Comparison of ENCODE assay signal across 27 mouse cellular contexts in the genomic region with DNA sequence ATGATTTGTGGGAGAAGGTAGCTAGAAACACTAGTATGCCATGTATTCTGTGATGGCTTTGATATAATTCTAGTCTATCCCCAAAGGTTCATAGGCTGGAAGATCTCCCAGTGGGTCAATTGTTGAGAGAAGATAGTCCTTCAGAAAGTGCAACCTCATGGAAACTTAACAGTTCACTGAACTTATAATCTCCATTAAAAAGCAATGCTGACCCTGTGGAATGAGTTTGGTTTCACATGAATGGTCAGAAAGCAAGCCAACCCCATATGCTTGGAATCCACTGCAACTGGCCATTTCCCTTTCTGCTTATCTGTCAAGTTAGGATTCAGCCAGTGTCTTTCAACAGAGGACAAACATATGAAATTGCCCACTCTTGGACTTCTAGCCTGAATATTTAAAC.
DNase-seq lines count a peak whose midpoint lies in the region; ATAC-seq lines count a peak whose summit lies in the region.
"Had no signal": no experiment of that assay in that cellular context is flagged by ENCODE, and none has a peak within 500 bp of the region (broad histone marks: within the 10 kb centered on the region; RNA-seq: fewer than 3 reads in every experiment).

No protein-coding gene starts in this region.

- no peak overlapping the region for H3K27ac ChIP-seq in kidney, embryonic 16.5 days (ENCODE audit: low read length)
- H3K27ac ChIP-seq: embryonic facial prominence, embryonic 13.5 days; embryonic facial prominence, embryonic 15.5 days; forebrain, embryonic 10.5 days; forebrain, embryonic 12.5 days had no signal

- H3K9ac ChIP-seq in kidney, embryonic 16.5 days (replicated peaks; ENCODE audit: low read length), result no peak overlapping the region
- H3K9ac ChIP-seq: embryonic facial prominence, embryonic 13.5 days; embryonic facial prominence, embryonic 15.5 days; forebrain, embryonic 12.5 days had no signal

- peak; percentile 11 for DNase-seq in kidney, adult 11 months
- DNase-seq in kidney, postnatal 10 days, result no peak
- peak; percentile 7 to 46 for DNase-seq in kidney, adult 8-10 months
- DNase-seq in kidney, postnatal 14 days, result peak; percentile 5
- no peak for DNase-seq in kidney, postnatal 4 days
- peak; percentile 68 for DNase-seq in Muller cell, postnatal 12 days (ENCODE audit: inconsistent ontology term)
- DNase-seq: adrenal gland, adult 2 months; adrenal gland, postnatal 10 days; adrenal gland, postnatal 25 days; B cell, adult 2 months; cerebellum, adult 11 months; cerebellum, adult 18-20 months; cerebellum, adult 8-10 months; cerebellum, adult 9-11 months; cerebellum, postnatal 14 days; cerebellum, postnatal 36 days; embryo, embryonic 11 days had no signal

- no peaks in the 10 kb centered on the region for H3K36me3 ChIP-seq in kidney, embryonic 16.5 days (ENCODE audit: insufficient read depth, low read length)
- H3K36me3 ChIP-seq: embryonic facial prominence, embryonic 13.5 days; embryonic facial prominence, embryonic 15.5 days; forebrain, embryonic 10.5 days; forebrain, embryonic 12.5 days; G1E had no signal

- no peaks in the 10 kb centered on the region for H3K9me3 ChIP-seq in kidney, embryonic 16.5 days (ENCODE audit: low read length)
- H3K9me3 ChIP-seq: embryonic facial prominence, embryonic 13.5 days; embryonic facial prominence, embryonic 15.5 days; forebrain, embryonic 10.5 days; forebrain, embryonic 12.5 days; G1E had no signal

- no peak for ATAC-seq in kidney, embryonic 16.5 days (ENCODE audit: low FRiP score, low TSS enrichment)
- ATAC-seq: CD4-positive, CD25-positive, alpha-beta regulatory T cell, adult 4 months; forebrain, embryonic 14.5 days had no signal

- H3K4me2 ChIP-seq in kidney, embryonic 16.5 days (replicated peaks; ENCODE audit: low read depth, low read length), result no peak overlapping the region
- H3K4me2 ChIP-seq: embryonic facial prominence, embryonic 13.5 days; embryonic facial prominence, embryonic 15.5 days; forebrain, embryonic 12.5 days had no signal

- no peak overlapping the region for H3K4me3 ChIP-seq in kidney, embryonic 16.5 days (ENCODE audit: low read length)
- H3K4me3 ChIP-seq: embryonic facial prominence, embryonic 13.5 days; embryonic facial prominence, embryonic 15.5 days; erythroblast, embryonic 14.5 days; forebrain, embryonic 10.5 days; forebrain, embryonic 12.5 days had no signal

- H3K4me1 ChIP-seq in kidney, embryonic 16.5 days (ENCODE audit: insufficient read depth, low read length), result no peaks in the 10 kb centered on the region
- H3K4me1 ChIP-seq: embryonic facial prominence, embryonic 13.5 days; embryonic facial prominence, embryonic 15.5 days; forebrain, embryonic 10.5 days had no signal

- no peaks in the 10 kb centered on the region for H3K27me3 ChIP-seq in kidney, embryonic 16.5 days (ENCODE audit: insufficient read depth, low read length)
- H3K27me3 ChIP-seq: CH12.LX; embryonic facial prominence, embryonic 13.5 days; embryonic facial prominence, embryonic 15.5 days; forebrain, embryonic 12.5 days had no signal

Comparison
In these comparisons a context has a peak if more than half of its experiments do, and no peak if none do; other contexts are left out.
1. DNase-seq: peak in kidney, adult 11 months (single experiment), kidney, adult 8-10 months (2 of 2), kidney, postnatal 14 days (single experiment) and Muller cell, postnatal 12 days (single experiment); none in kidney, postnatal 10 days (single experiment) and kidney, postnatal 4 days (0 of 2).